Mouse (Mus musculus) embryo, embryonic 10.5 days (tissue): ENCODE results near the gene Nbl1.

Source experiments
- DNase-seq: peaks from one replicate; pipeline ENCODE4 v3.0.0-alpha.2; 2015; ENCODE audit warnings: low spot score

Gene Nbl1

DNA sequence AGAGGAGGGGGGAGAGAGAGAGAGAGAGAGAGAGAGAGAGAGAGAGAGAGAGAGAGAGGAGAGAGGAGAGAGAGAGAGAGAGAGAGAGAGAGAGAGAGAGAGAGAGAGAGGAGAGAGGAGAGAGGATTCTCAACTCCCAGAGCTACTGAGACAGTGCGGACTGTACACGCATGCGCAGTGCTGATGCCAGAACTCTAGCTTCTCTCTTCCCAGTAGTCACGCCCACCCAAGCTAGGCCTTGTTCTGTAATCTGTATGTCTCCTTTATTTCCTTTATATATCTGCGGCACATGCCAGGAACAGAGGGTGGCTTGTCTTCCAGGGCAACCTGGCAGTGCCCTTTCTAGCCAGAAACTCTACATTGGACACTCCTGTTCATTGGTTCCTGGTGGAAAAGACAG, 28.0 kb downstream of the Nbl1 start:
- no peak for DNase-seq

DNA sequence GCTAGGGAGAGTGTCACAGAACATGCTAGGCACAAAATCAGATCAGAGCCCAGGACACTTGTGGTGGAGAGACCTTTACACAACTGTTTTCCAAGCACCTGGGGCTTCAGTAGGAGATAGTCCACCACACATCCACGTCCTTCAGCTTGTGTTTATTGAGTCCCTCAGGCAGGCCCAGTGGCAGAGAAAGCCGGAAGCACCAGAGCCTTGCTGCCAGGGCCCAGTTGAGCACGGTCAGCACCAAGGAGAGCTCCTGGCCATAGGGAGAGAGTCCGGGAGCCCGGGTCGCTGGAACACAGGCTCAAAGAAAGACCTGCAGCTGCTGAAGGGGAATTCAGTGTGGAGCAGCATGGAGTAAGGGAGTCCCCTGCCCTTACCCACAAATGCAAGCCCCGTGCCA, 33.2 kb downstream of the Nbl1 start:
- DNase-seq, result peak; percentile 81

DNA sequence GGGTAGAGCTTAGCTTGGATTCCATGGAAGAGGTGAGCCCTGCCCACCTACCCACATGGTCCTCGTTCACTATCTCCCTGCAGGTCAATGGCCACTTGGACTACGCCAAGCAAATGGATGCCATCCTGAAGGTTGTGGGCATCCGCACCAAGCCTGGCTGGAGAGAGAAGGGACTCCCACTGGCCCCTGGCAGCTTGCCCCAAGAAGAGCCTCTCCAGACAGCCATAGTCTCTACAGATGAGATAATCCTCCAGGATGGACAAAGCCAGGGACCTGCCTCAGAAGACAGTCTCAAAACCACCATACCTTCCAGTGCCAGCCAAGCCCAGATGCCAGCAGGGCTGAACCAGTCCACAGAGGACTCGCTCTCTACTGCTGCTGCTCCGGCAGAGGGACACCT, 34.8 kb downstream of the Nbl1 start:
- DNase-seq, result no peak

DNA sequence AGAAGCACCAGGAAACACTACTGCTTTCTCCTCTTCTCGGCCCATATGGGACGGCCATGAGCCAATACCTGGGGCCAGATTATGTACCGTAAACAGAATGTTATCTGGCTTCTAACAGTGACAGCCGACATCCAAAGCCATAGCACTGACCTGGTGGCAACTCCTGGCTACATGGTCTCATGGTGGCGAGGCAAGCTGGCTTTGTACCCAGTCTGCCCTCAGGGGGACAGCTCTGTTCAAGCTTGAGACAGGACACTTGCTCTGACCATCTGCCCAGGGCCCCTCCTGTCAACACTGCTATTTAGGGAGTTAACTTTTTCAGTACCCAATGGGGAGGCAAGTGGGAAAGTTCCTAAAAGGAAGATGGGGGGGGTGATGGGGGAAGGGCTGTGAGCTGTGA, 35.5 kb downstream of the Nbl1 start:
- no peak for DNase-seq

DNA sequence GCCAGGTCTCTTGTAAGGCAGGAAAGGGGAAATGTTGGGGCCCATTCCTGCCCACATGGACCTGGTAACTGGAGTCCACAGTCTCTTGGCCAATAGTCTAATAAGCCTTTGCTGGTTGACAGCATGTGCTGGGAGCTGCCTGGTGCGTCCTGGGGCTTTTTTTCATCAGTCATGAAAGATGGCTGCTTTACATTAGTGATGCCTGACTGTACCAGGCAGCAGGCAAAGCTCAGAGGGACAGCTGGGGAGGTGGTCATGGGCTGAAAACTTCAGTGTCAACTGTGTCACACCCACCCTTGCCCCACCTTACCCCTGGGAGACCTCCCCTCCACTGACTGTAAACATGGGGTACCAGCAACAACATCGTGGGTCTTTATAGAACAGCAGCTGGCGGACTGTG, 37.0 kb downstream of the Nbl1 start:
- DNase-seq, result no peak

DNA sequence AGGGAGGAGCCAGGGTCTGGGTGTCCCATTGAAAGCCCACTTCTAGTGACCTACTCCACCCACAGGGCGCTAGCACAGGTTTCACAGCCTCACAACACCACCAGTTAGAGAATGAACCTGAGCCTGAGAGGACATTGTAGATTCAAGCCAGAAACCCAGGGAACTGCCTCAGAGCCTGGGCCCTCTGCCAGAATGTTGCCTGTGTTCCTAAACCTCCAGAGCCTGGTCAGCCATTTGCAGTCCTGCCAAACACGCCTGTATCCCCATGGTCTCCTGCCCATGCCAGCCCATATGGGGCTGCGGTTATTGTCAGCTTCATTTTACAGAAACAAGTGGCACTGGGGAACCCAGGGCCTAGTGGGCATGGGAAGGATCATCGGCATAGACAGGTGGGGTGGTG, 37.5 kb downstream of the Nbl1 start:
- DNase-seq, result no peak

DNA sequence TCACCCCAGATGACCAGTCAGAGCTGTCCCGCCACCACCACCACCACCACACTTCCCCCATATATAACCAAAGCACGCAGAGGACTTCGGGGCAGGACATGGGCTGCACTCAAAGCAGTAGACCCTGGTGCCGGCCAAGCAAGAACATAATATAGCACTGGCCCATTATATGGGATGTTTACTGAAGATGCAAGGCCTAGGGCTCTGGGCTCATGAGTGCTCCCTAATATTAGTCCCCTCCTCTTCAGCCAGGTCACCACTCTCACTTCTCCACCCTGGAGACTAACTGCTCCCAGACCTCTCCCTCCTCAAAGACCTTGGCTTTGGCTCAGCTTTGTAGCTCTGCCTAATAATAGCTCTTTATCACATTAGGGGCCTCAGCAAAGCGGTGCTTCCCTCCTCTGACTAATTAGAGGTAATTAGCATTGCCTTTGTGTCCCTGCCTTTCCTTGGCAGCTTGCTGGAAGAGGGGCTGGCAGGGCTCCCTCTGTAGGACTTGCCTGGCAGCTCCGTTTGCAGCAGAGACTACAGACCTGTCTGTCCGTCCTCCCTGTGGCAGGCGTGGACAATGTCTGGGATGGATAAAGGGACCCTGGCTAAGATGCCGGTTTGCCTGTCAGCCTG, 38.4 kb downstream of the Nbl1 start:
- DNase-seq, result no peak

DNA sequence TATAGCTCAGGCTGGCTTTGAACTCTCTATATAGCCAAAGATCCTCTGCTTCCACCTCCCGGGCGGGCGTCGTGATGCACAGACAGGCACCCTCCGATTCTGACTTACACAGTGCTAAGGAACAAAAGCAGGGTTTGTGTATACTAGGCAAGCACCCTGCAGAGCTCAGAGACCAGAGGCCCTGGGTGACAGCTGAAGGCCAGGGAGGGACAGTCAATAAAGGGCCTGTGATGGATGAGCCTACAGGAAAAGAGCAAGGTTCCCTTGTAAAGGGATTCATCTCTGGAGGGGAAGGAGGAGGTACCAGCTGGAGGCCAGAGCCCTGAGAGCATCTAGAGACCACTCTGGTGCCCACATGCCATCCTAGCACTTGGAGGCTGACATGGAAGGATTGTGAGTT, 39.4 kb downstream of the Nbl1 start:
- no peak for DNase-seq

DNA sequence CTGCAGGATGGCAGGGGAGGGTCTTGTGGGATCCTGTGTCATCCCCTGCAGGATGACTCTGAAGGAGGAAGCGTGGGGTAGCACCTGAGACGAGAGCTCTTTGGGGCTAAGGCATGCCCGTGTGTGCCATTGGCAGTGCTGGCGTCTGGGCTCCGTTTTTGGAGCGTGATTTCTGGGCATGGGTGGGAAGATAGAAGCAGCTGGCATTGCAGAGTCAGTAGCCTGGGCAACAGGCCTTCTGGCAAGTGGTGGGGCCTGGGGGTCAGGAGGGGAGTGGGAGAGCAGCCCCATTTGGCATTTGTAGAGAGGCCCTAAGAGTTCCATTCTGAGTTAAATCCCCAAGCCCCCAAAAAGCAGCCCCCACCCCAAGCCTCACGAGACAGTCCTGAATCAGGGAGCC, 40.0 kb downstream of the Nbl1 start:
- DNase-seq, result no peak

DNA sequence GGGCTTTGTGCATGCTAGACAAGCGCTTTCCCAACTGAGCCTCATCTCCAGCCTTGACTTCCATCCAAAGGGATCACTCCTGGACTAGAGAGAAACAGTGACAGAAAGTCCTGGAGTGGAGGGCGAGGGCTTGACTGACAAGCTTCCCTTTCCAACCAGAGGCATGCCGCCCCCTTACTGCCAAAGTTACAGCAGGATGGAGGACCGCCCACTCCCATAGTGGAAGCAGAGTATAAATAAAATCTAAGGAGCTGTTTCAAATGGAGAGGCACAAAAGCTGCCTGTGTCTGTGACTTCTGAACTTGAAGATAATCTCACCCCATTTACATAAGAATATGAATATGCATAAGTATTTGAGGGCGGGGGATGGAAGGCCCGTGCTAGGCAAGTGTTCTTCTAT, 44.3 kb downstream of the Nbl1 start:
- no peak for DNase-seq

DNA sequence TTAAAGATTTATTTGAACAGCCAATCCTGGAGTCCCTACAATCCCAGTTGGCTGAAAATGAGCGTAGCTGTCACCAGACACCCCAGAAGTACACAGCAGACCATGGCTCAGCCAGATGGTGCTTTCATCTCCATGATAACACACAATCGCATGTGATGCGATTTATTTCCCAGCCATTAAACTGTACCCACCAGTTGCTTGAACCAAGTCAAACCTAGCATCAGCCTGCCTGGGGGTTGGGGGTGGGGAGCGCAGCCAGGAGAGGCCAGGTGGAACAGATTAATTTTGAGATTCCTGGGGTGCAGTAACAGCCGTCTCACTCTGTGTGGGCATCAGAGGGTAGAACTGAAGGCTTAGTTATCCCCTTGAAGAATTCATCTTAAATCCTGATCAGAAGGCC, 46.4 kb downstream of the Nbl1 start:
- DNase-seq, result no peak

DNA sequence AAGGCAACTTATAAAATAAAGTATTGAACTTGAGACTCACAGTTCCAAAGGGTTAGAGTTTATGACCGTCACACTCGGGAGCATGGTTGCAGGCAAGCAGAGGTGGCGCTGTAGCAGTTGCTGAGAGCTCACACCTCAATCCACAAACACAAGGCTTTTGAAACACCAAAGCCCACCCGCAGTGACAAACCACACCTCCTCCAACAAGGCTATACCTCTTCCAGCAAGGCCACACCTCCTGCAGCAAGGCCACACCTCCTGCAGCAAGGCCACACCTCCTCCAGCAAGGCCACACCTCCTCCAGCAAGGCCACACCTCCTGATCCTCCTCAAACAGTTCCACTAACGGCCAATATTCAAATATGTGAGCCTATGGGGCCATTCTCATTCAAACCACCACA, 48.2 kb downstream of the Nbl1 start:
- no peak for DNase-seq

DNA sequence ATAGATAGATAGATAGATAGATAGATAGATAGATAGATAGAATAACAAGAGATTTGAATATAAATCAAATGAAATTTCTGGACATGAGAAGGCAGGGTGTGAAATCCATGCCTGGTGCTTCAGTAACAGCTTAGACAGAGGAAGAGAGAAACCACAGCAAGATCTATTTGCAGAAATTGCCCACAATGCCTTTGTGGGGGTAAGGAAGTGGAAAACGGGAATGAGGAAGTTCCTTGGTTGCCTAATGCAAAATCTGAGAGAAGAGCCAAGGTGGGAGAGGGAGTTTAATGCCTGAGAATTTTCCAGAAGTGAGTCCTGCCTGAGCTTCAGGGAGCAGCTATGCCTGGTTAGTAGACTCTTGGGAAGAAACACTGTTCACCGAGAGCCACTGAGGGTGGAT, 49.2 kb downstream of the Nbl1 start:
- DNase-seq, result no peak

DNA sequence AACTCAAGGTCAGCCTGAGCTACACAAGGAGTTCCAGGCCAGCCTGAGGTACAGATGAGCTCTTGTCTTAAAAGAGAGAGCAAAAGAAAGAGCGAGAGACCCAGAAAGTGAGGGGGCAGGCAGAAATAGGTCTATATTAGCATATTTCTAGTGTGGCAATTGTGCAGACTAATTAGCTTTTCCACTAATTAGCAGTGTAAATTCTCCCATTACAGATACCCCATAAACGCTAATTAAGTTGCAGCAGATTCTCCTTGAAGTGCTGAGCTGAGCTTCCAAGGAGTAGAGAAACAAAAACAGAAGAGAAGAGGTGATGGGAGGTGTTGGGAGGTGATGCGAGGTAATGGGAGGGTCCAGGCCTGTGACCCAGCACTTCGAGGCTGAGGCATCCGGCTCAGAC, 50.2 kb downstream of the Nbl1 start:
- no peak for DNase-seq

DNA sequence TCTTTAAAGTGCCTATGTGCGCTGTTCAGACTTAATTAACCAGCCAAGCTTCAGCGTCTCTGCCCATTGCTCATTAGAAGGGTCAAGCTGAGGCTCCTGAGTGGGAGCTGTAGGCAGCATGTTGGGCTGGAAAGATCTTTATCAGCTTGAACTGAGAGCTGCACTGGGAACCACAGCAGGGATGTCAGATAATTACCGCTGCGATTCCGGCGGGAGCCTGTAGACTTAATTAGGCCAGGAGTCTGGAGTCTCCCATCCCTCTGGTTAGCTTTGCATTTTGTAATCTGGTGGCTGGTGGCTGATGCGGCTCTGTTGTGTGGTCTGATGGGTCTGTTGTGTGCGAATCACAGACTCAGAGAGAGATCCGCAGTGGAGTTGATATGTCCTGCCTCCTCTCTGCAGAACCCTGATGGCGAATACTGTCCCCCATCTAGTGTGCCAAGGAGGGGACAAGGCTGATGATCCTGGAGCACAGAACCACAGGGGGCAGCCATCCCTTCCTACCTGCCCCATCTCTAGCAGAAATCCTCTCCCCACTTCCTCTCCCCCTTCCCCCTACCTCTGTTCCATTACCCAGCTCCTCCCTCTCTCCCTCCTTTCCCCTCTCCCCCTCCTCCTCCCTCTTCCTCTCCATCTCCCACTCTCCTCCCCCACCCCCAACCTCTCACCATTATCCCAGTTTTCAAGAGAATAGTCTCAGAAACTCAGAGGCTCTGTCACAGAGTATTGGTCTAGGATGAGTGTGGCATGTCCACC, 52.5 kb downstream of the Nbl1 start:
- peak; percentile 33 for DNase-seq

DNA sequence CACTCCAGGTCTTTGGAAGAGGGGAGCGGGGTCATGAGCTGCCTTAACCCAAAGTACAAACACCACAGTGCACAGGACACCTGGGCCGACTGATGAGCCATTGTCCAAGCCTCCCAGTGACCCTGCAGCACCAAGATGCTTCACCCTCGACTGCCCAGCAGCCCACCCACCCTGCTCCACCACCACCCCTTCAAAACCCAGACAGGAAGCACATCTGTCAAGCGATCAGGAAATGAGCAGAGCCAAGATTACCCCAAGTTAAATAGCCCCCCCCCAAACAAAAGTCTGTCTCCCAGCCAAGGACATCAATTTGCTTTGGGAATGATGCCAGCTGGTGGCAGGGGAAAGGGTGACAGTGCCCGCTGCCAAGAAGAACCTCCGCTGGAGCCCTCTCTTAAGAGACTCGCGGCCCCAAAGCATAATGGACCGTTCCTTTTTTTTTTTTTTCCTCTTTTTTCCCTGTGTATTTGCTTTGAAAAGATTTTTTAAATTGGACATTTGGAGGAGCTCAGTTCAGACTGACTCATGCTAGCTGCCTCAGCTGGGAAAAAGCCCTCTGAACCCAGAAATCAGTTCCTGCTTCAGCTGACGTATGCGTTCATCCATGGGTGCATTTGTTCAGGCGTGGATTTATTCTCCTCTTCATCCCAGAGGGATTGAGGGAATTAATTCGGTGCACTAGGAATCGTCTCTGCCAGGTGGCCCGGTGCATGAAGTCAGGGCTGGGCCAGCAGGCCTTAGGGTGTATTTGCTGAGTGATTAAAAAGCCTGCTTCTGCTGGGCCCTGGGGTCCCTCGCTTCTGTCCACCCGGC, 54.8 kb downstream of the Nbl1 start:
- DNase-seq, result no peak

DNA sequence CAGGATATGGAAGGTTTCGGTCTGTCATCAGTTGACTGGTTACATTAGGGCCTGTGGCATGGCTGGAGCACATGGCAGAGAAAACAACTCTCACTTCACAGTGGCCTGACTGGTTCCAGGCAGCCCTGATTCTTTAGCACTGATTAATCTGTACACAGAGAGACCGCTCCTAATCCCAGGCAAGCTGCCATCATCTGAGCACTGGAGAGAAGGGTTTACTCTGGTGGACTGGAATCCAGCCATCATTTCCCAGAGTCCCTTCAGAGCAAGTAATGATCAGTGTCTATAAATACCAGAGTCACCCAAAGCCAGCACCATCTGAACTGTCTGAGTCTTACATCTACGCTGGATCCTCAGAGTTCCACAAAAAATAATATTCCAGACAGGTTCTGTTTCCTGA, 57.0 kb downstream of the Nbl1 start:
- DNase-seq, result no peak

DNA sequence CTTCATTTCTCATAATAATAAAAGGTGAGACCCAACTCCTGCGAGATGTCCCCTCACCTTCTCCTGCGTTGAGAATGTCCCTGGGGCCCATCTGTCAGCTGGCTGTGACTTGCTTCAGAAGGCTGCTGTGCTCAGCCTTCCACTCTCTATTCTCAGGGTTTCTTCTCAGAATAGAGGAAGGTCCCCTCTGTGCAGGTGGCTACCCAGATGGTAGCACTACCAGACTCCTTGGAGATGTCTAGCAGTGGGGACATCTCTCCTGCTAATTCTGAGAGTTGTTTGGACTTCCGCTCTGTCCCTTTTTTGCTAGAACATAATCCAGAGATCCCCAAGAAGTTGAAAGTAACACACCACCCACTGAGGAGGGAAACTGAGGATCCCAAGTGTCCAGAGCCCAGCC, 57.9 kb downstream of the Nbl1 start:
- DNase-seq, result no peak

DNA sequence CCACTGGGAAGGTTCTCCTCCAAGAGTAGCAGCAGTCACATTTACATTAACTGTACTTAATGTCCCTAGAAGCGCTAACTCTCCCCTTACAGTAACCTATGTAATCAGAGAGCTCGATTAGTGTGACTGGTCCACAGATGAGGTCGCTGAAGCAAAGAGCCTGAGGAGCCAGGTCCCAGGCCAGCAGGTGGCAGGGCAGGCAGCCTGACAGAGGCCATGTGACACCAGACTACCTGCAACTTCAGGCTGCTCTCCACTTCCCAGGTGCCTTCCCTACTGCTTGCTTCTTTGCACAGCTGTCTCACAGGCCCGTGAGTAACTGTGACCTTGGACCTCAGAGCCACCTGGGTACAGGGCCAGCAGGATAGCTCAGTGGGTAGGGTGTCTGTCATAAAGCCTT, 58.3 kb downstream of the Nbl1 start:
- no peak for DNase-seq

DNA sequence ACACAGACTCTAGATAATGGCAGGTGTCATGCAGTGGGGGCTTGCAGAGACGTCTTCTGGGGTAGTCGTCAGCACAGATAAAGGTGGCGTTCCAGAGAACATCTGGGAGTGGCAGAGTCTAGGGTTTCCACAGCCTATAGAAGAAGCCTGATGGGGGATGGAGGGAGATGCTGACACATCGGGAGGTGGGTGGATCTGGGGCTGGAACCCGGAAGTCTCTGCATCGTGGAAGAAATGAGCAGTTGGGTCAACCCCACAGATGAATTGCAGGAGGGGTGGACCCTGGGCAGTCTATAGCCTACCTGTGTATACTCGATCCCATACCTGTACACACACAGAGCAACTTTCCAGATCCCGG, 58.8 kb downstream of the Nbl1 start:
- no peak for DNase-seq

DNA sequence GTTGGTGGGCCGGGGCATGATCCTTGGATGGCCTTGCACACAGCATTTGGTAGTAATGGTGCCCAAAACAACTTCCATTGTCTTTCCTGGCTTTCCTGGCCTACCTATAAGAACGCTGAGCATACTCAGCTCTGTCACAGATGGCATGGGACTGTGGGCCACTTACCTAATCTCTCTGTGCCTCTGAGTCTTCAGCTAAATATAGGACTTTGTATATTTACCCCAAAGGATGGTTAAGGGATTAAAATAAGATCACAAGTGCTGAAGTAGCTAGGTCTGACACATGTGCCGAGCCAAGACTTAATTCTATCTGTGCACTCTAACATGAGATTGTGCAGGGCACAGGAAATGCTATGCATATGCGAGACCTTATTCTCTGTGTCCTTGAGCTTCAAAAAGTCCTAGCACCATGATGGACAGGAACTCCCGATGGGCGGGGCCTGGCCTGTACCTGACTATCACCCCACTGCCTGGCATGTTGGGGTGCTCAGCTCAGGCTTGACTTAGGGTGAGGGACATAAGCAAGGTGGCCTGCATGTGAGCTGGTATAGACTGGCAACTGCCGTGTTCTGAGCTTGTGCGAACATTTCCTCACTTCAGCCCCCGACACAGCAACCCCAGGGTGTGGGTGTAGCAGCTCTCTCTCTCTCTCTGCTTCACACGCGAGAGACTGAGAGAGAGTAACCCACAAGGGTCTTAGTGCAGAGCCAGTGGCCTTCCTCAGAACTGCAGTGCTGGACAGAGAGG, 59.4 kb downstream of the Nbl1 start:
- no peak for DNase-seq

DNA sequence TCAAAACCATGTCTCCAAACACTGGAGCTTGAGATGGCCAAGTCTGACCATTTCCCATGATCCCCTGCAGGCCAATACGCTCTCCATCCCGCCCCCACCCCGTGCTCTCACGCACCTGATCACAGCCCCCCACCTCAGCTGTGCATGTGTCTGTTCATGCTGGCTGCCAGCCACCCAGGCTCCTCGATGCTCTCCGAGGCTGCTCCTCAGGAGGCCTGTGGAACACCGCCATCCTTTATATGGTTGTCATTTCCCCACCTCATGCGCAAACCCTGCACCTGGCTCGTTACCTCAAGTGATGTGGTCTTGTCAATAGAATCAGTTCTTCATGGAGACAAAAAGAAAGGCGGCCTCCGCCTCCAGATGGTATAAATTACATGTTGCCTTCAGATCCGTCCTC, 60.3 kb downstream of the Nbl1 start:
- DNase-seq, result no peak
